Mouse (Mus musculus) midbrain, embryonic 16.5 days (tissue): Measurements from ENCODE around the gene Stpg1. TPM values are rescaled to one million over a fixed set of nuclear protein-coding genes. Genes with fewer than 3 reads are reported as not detected.

Experiments
- ATAC-seq: fragments of 200-750 bp; cut with Nextera tagmentation; 2 replicates; pipeline ENCODE4 v1.8.0; 2017; ENCODE audit warnings: moderate TSS enrichment
- H3K27ac ChIP-seq: fragments of 300-500 bp; sonication (generic); 2 replicates; pipeline ENCODE4 v1.5.1; 2014; ENCODE audit warnings: mild to moderate bottlenecking, low read length, mixed read lengths
- H3K27me3 ChIP-seq: fragments of 300-500 bp; sonication (generic); 2 replicates; pipeline ENCODE4 v1.6.1; 2014; ENCODE audit warnings: low read depth, low read length, mixed read lengths; ENCODE audit not compliant: control insufficient read depth, insufficient read depth
- H3K36me3 ChIP-seq: fragments of 300-500 bp; sonication (generic); 2 replicates; pipeline ENCODE4 v1.6.1; 2014; ENCODE audit warnings: mild to moderate bottlenecking, low read length, moderate library complexity, mixed read lengths; ENCODE audit not compliant: control insufficient read depth, insufficient read depth
- H3K4me1 ChIP-seq: fragments of 300-500 bp; sonication (generic); 2 replicates; pipeline ENCODE4 v1.6.1; 2014; ENCODE audit warnings: mild to moderate bottlenecking, low read length, mixed read lengths; ENCODE audit not compliant: control insufficient read depth, insufficient read depth
- H3K4me2 ChIP-seq: fragments of 300-500 bp; sonication (generic); 2 replicates; pipeline ENCODE4 v1.6.1; 2014; ENCODE audit warnings: mild to moderate bottlenecking, low read length, mixed read lengths
- H3K4me3 ChIP-seq: fragments of 300-500 bp; sonication (generic); 2 replicates; pipeline ENCODE4 v1.5.1; 2014; ENCODE audit warnings: low read depth, mild to moderate bottlenecking, low read length, moderate library complexity, mixed read lengths
- H3K9ac ChIP-seq: fragments of 300-500 bp; sonication (generic); 2 replicates; pipeline ENCODE4 v1.6.1; 2014; ENCODE audit warnings: low read depth, low read length, mixed read lengths
- H3K9me3 ChIP-seq: fragments of 300-500 bp; sonication (generic); replicated peaks from 2 replicates; pipeline ENCODE4 v1.6.1; 2014; ENCODE audit warnings: mild to moderate bottlenecking, low read length, mixed read lengths; ENCODE audit not compliant: control insufficient read depth, poor library complexity, severe bottlenecking
- WGBS: fragments of 180-500 bp; shearing (Covaris S2); extraction: QIAGEN DNeasy Blood & Tissue Kit; methylation state at CpG from one replicate; pipeline ENCODE4 v1.1.7; 2014; 5-methylcytosine and 5-hydroxymethylcytosine counted together
- polyA plus RNA-seq: library from polyadenylated mRNA; unstranded; fragments of >200 nt; fragmentation: Nextera tagmentation; extraction: Ambion mirVana; gene quantifications from 2 replicates; pipeline ENCODE4 v1.2.1, GENCODE M21; 2015

The Stpg1 gene
- polyA plus RNA-seq, 1 experiment from 2014 or later = 1.1 TPM

- WGBS = 44% methylated on average over 2 of the region's 2 CpGs
- no peak for ATAC-seq
- Histone ChIP-seq H3K27ac (no peak overlapping the region), H3K4me3 (no peak overlapping the region), H3K9me3 (no peaks in the 10 kb centered on the region), H3K4me1 (peaks cover 4% of the 10 kb centered on the region; the same call in 1 of the 2 replicates), H3K36me3 (no peaks in the 10 kb centered on the region), H3K4me2 (no peak overlapping the region), H3K9ac (no peak overlapping the region), H3K27me3 (peaks cover 4% of the 10 kb centered on the region)
These were observed 69.2 kb downstream of the Stpg1 start for GRCm38 (mm10) chr4:135563794-135564193.

GRCm38 (mm10) chr4:135565400-135565799, 70.8 kb downstream of the Stpg1 start:
- H3K27ac ChIP-seq = no peak overlapping the region
- no peak for ATAC-seq
- H3K27me3 ChIP-seq = peaks cover 6% of the 10 kb centered on the region
- no peaks in the 10 kb centered on the region for H3K9me3 ChIP-seq
- H3K4me2 ChIP-seq = no peak overlapping the region
- no peaks in the 10 kb centered on the region for H3K36me3 ChIP-seq
- no peak overlapping the region for H3K4me3 ChIP-seq
- H3K4me1 ChIP-seq = peaks cover 9% of the 10 kb centered on the region
- H3K9ac ChIP-seq = no peak overlapping the region
- 44% methylated on average over 9 of the region's 9 CpGs for WGBS

- no peak overlapping the region for H3K27ac ChIP-seq
- H3K4me2 ChIP-seq = no peak overlapping the region
- H3K36me3 ChIP-seq = no peaks in the 10 kb centered on the region
- 43% methylated on average over 11 of the region's 11 CpGs for WGBS
- no peaks in the 10 kb centered on the region for H3K9me3 ChIP-seq
- H3K27me3 ChIP-seq = peaks cover 16% of the 10 kb centered on the region
- H3K9ac ChIP-seq = no peak overlapping the region
- peaks cover 14% of the 10 kb centered on the region for H3K4me1 ChIP-seq
- H3K4me3 ChIP-seq = no peak overlapping the region
- no peak for ATAC-seq
These were observed 72.5 kb downstream of the Stpg1 start for GRCm38 (mm10) chr4:135567042-135567441.

GRCm38 (mm10) chr4:135567484-135567883, 72.9 kb downstream of the Stpg1 start:
- no peak overlapping the region for H3K4me3 ChIP-seq
- 71% methylated on average over 8 of the region's 8 CpGs for WGBS

GRCm38 (mm10) chr4:135569201-135569600, 74.6 kb downstream of the Stpg1 start:
- no peak overlapping the region for H3K4me3 ChIP-seq
- peaks cover 21% of the 10 kb centered on the region for H3K27me3 ChIP-seq
- no peak overlapping the region for H3K9ac ChIP-seq
- no peak overlapping the region for H3K4me2 ChIP-seq
- WGBS = 16% methylated on average over 11 of the region's 11 CpGs
- H3K27ac ChIP-seq = no peak overlapping the region
- ATAC-seq = no peak
- no peaks in the 10 kb centered on the region for H3K36me3 ChIP-seq
- no peaks in the 10 kb centered on the region for H3K9me3 ChIP-seq
- H3K4me1 ChIP-seq = peaks cover 25% of the 10 kb centered on the region

More at GRCm38 (mm10) chr4:135567484-135567883, 72.9 kb downstream of the Stpg1 start:
- H3K27me3 ChIP-seq = peaks cover 18% of the 10 kb centered on the region
- no peak overlapping the region for H3K4me2 ChIP-seq
- no peak for ATAC-seq
- H3K4me1 ChIP-seq = peaks cover 14% of the 10 kb centered on the region
- H3K27ac ChIP-seq = no peak overlapping the region
- no peaks in the 10 kb centered on the region for H3K36me3 ChIP-seq
- no peaks in the 10 kb centered on the region for H3K9me3 ChIP-seq
- no peak overlapping the region for H3K9ac ChIP-seq

GRCm38 (mm10) chr4:135570152-135571036, 75.8 kb downstream of the Stpg1 start:
- H3K9ac ChIP-seq = peak overlapping the region; percentile 59
- peak overlapping the region; percentile 40 for H3K4me3 ChIP-seq
- H3K36me3 ChIP-seq = no peaks in the 10 kb centered on the region
- peak overlapping the region; percentile 64 for H3K4me2 ChIP-seq
- peaks cover 25% of the 10 kb centered on the region for H3K4me1 ChIP-seq
- H3K9me3 ChIP-seq = no peaks in the 10 kb centered on the region
- ATAC-seq = peak; percentile 20
- peaks cover 24% of the 10 kb centered on the region for H3K27me3 ChIP-seq
- 13% methylated on average over 32 of the region's 32 CpGs for WGBS
- H3K27ac ChIP-seq = no peak overlapping the region

- no peak overlapping the region for H3K4me2 ChIP-seq
These were observed 76.5 kb downstream of the Stpg1 start for GRCm38 (mm10) chr4:135571037-135571550.

GRCm38 (mm10) chr4:135572276-135572675, 77.7 kb downstream of the Stpg1 start:
- H3K27me3 ChIP-seq = peaks cover 24% of the 10 kb centered on the region
- H3K4me1 ChIP-seq = peaks cover 23% of the 10 kb centered on the region

More at GRCm38 (mm10) chr4:135571037-135571550, 76.5 kb downstream of the Stpg1 start:
- Histone ChIP-seq H3K9ac (no peak overlapping the region), H3K4me1 (peaks cover 25% of the 10 kb centered on the region), H3K36me3 (no peaks in the 10 kb centered on the region), H3K27me3 (peaks cover 24% of the 10 kb centered on the region), H3K9me3 (no peaks in the 10 kb centered on the region), H3K27ac (no peak overlapping the region), H3K4me3 (no peak overlapping the region)
- 49% methylated on average over 6 of the region's 6 CpGs for WGBS
- no peak for ATAC-seq

GRCm38 (mm10) chr4:135573251-135573808, 78.7 kb downstream of the Stpg1 start, which contains the start of gene Grhl3:
Gene Grhl3, minus strand, starts transcription at chr4:135573630.
- H3K27ac ChIP-seq = no peak within 1 kb of the TSS
- H3K36me3 ChIP-seq = no peaks in the 10 kb centered on the region
- ATAC-seq = no peak

More at GRCm38 (mm10) chr4:135572276-135572675, 77.7 kb downstream of the Stpg1 start:
- Histone ChIP-seq H3K27ac (no peak overlapping the region), H3K9ac (no peak overlapping the region), H3K4me2 (no peak overlapping the region), H3K4me3 (no peak overlapping the region), H3K36me3 (no peaks in the 10 kb centered on the region), H3K9me3 (no peaks in the 10 kb centered on the region)
- WGBS = 29% methylated on average over 8 of the region's 8 CpGs
- no peak for ATAC-seq

More at GRCm38 (mm10) chr4:135573251-135573808, 78.7 kb downstream of the Stpg1 start, which contains the start of gene Grhl3:
- H3K27me3 ChIP-seq = peaks cover 20% of the 10 kb centered on the region
- no peaks in the 10 kb centered on the region for H3K9me3 ChIP-seq
- H3K9ac ChIP-seq = peak within 1 kb of the TSS; percentile 52; the same call in 1 of the 2 replicates
- peaks cover 21% of the 10 kb centered on the region for H3K4me1 ChIP-seq
- WGBS = 1% methylated on average over 31 of the region's 31 CpGs
- H3K4me3 ChIP-seq = peak within 1 kb of the TSS; percentile 37
- H3K4me2 ChIP-seq = peak within 1 kb of the TSS; percentile 76
